11 mouse cellular contexts compared by ENCODE assay signal in genomic region chr12:108449935-108450334, GRCm38 (mm10).
A peak's percentile ranks its signal among the peaks of the same experiment; 100 is the strongest.
DNase-seq lines count a peak whose midpoint lies in the region; ATAC-seq and TF ChIP-seq lines count a peak whose summit lies in the region.
"Had no signal": no experiment of that assay in that cellular context is flagged by ENCODE, and none has a peak within 500 bp of the region (broad histone marks: within the 10 kb centered on the region; RNA-seq: fewer than 3 reads in every experiment).

No protein-coding gene starts in this region.

- no peak overlapping the region for H3K4me3 ChIP-seq in lung, embryonic 14.5 days (ENCODE audit: low read depth, low read length)
- no peak overlapping the region for H3K4me3 ChIP-seq in forebrain, embryonic 11.5 days (ENCODE audit: low read depth, low read length)
- H3K4me3 ChIP-seq: erythroblast, embryonic 14.5 days had no signal

- intact Hi-C loops in left cerebral cortex, postnatal 4 days (cut with DNase I): no loop called here

- peaks cover 19% of the 10 kb centered on the region for H3K4me1 ChIP-seq in lung, embryonic 14.5 days (ENCODE audit: insufficient read depth)
- H3K4me1 ChIP-seq in forebrain, embryonic 11.5 days (replicated peaks; ENCODE audit: control insufficient read depth, insufficient read depth, low read length): peaks cover under 1% of the 10 kb centered on the region; the same call in 1 of the 2 replicates

- 49% methylated on average over 11 of the region's 11 CpGs for WGBS in lung, embryonic 14.5 days
- 90% methylated on average over 11 of the region's 11 CpGs for WGBS in forebrain, embryonic 11.5 days

- no peak for ATAC-seq in lung, embryonic 14.5 days (ENCODE audit: insufficient read depth)
- ATAC-seq in inflammation-experienced regulatory T-cells, adult 6 months: peak; percentile 14
- no peak for ATAC-seq in forebrain, embryonic 11.5 days (replicated peaks; ENCODE audit: low FRiP score)

- no peaks in the 10 kb centered on the region for H3K9me3 ChIP-seq in lung, embryonic 14.5 days (ENCODE audit: low read depth, low read length)
- H3K9me3 ChIP-seq in forebrain, embryonic 11.5 days (ENCODE audit: control insufficient read depth, low read length): no peaks in the 10 kb centered on the region

- 0 out of 2 replicates have a peak overlapping the region, but pooled peaks have one; percentile 6 for H3K27ac ChIP-seq in lung, embryonic 14.5 days (ENCODE audit: low read depth)
- no peak overlapping the region for H3K27ac ChIP-seq in forebrain, embryonic 11.5 days (ENCODE audit: low read depth, low read length)

- H3K9ac ChIP-seq in lung, embryonic 14.5 days: no peak overlapping the region
- no peak overlapping the region for H3K9ac ChIP-seq in forebrain, embryonic 11.5 days (ENCODE audit: low read length)

- DNase-seq in lung, embryonic 14.5 days: peak; percentile 46
- no peak for DNase-seq in lung, postnatal 25 days (ENCODE audit: low spot score)
- DNase-seq in adrenal gland, postnatal 10 days: peak; percentile 34
- peak; percentile 28 to 43 for DNase-seq in lung, postnatal 4 days
- no peak for DNase-seq in forebrain, embryonic 11.5 days (ENCODE audit: low spot score)
- no peak for DNase-seq in left cerebral cortex, postnatal 4 days
- DNase-seq: cerebellum, postnatal 36 days; layer of hippocampus, adult 9-11 months had no signal

- no peaks in the 10 kb centered on the region for H3K27me3 ChIP-seq in lung, embryonic 14.5 days (ENCODE audit: insufficient read depth, low read length)
- no peaks in the 10 kb centered on the region for H3K27me3 ChIP-seq in forebrain, embryonic 11.5 days (ENCODE audit: control insufficient read depth, insufficient read depth, low read length)

- no peak for TF ChIP-seq CTCF in lung, embryonic 14.5 days (IDR thresholded peaks at IDR 0.05; ENCODE audit: low read depth)

- no peaks in the 10 kb centered on the region for H3K36me3 ChIP-seq in lung, embryonic 14.5 days (ENCODE audit: insufficient read depth)
- H3K36me3 ChIP-seq in forebrain, embryonic 11.5 days (ENCODE audit: control insufficient read depth, insufficient read depth, low read length): no peaks in the 10 kb centered on the region
- H3K36me3 ChIP-seq: G1E had no signal

- 0 out of 2 replicates have a peak overlapping the region, but pooled peaks have one; percentile 8 for H3K4me2 ChIP-seq in lung, embryonic 14.5 days
- H3K4me2 ChIP-seq in forebrain, embryonic 11.5 days (ENCODE audit: low read depth, low read length, severe bottlenecking): no peak overlapping the region

Comparison
In these comparisons a context has a peak if more than half of its experiments do, and no peak if none do; other contexts are left out.
1. DNase-seq: peak in lung, embryonic 14.5 days (single experiment), adrenal gland, postnatal 10 days (single experiment) and lung, postnatal 4 days (2 of 2); none in lung, postnatal 25 days (single experiment), forebrain, embryonic 11.5 days (single experiment) and left cerebral cortex, postnatal 4 days (single experiment).